Mouse (Mus musculus): ENCODE measurements at regions not wholly inside any gene's neighbourhood (a gene's known extent, or its start where the extent isn't known, plus 50 kb on each side); places are given as distances from the start of the nearest gene placed in this dataset.

GRCm38 (mm10) chr19:15736200-15736599 is 210.9 kb downstream of the Psat1 start:
- TF ChIP-seq CTCF (IDR thresholded peaks at IDR 0.05; ENCODE audit: borderline replicate concordance, insufficient read depth, low read depth, low read length) = no peak
- no peak for TF ChIP-seq POLR2A (IDR thresholded peaks at IDR 0.05; ENCODE audit: borderline replicate concordance, insufficient read depth, low read length)
- no peak for DNase-seq
- Histone ChIP-seq H3K4me1 (ENCODE audit: control insufficient read depth, insufficient read depth, low read length) (no peaks in the 10 kb centered on the region), H3K4me3 (replicated peaks; ENCODE audit: insufficient read depth, low read depth, low read length) (no peak overlapping the region), H3K27ac (ENCODE audit: insufficient read depth, low read length) (no peak overlapping the region), H3K27me3 (ENCODE audit: control insufficient read depth, insufficient read depth, low read length) (no peaks in the 10 kb centered on the region)
- WGBS = 92% methylated on average over 2 of the region's 2 CpGs

GRCm38 (mm10) chr19:15726785-15727406 is 220.2 kb downstream of the Psat1 start:
- Histone ChIP-seq H3K27ac (ENCODE audit: insufficient read depth, low read length) (no peak overlapping the region), H3K27me3 (ENCODE audit: control insufficient read depth, insufficient read depth, low read length) (no peaks in the 10 kb centered on the region), H3K4me1 (ENCODE audit: control insufficient read depth, insufficient read depth, low read length) (no peaks in the 10 kb centered on the region), H3K4me3 (replicated peaks; ENCODE audit: insufficient read depth, low read depth, low read length) (no peak overlapping the region)
- 8% methylated on average over 13 of the region's 13 CpGs for WGBS
- TF ChIP-seq CTCF (IDR thresholded peaks at IDR 0.05; ENCODE audit: borderline replicate concordance, insufficient read depth, low read depth, low read length) = no peak
- no peak for TF ChIP-seq POLR2A (IDR thresholded peaks at IDR 0.05; ENCODE audit: borderline replicate concordance, insufficient read depth, low read length)
- DNase-seq = no peak

- Histone ChIP-seq H3K4me1 (ENCODE audit: control insufficient read depth, insufficient read depth, low read length) (no peaks in the 10 kb centered on the region), H3K4me3 (replicated peaks; ENCODE audit: insufficient read depth, low read depth, low read length) (no peak overlapping the region), H3K27ac (ENCODE audit: insufficient read depth, low read length) (no peak overlapping the region), H3K27me3 (ENCODE audit: control insufficient read depth, insufficient read depth, low read length) (no peaks in the 10 kb centered on the region)
- no peak for TF ChIP-seq POLR2A (IDR thresholded peaks at IDR 0.05; ENCODE audit: borderline replicate concordance, insufficient read depth, low read length)
- 35% methylated on average over 3 of the region's 3 CpGs for whole genome bisulfite sequencing
- DNase-seq = no peak
These were observed 254.6 kb downstream of the Psat1 start for GRCm38 (mm10) chr19:15692379-15693023.

- WGBS = 35% methylated on average over 6 of the region's 6 CpGs
- DNase-seq = peak in 1 of 2 experiments; percentile 40
- TF ChIP-seq CTCF (IDR thresholded peaks at IDR 0.05; ENCODE audit: borderline replicate concordance, insufficient read depth, low read depth, low read length) (no peak), POLR2A (IDR thresholded peaks at IDR 0.05; ENCODE audit: borderline replicate concordance, insufficient read depth, low read length) (no peak)
- no peaks in the 10 kb centered on the region; the same call in 1 of the 2 replicates for H3K27me3 ChIP-seq (ENCODE audit: control insufficient read depth, insufficient read depth, low read length)
- no peak overlapping the region for H3K27ac ChIP-seq (ENCODE audit: insufficient read depth, low read length)
- peaks cover 3% of the 10 kb centered on the region for H3K4me1 ChIP-seq (ENCODE audit: control insufficient read depth, insufficient read depth, low read length)
- no peak overlapping the region for H3K4me3 ChIP-seq (replicated peaks; ENCODE audit: insufficient read depth, low read depth, low read length)
These were observed 277.1 kb downstream of the Psat1 start for GRCm38 (mm10) chr19:15669996-15670395.

GRCm38 (mm10) chr19:15669541-15669940 is 277.6 kb downstream of the Psat1 start:
- Histone ChIP-seq H3K4me3 (replicated peaks; ENCODE audit: insufficient read depth, low read depth, low read length) (no peak overlapping the region), H3K27me3 (ENCODE audit: control insufficient read depth, insufficient read depth, low read length) (no peaks in the 10 kb centered on the region; the same call in 1 of the 2 replicates), H3K27ac (ENCODE audit: insufficient read depth, low read length) (no peak overlapping the region), H3K4me1 (ENCODE audit: control insufficient read depth, insufficient read depth, low read length) (peaks cover 3% of the 10 kb centered on the region)
- DNase-seq = peak in 1 of 2 experiments; percentile 8
- WGBS = 37% methylated on average over 7 of the region's 7 CpGs
- TF ChIP-seq POLR2A (IDR thresholded peaks at IDR 0.05; ENCODE audit: borderline replicate concordance, insufficient read depth, low read length) (no peak), CTCF (IDR thresholded peaks at IDR 0.05; ENCODE audit: borderline replicate concordance, insufficient read depth, low read depth, low read length) (no peak)

- peaks cover 3% of the 10 kb centered on the region for H3K4me1 ChIP-seq (ENCODE audit: control insufficient read depth, insufficient read depth, low read length)
- no peak for TF ChIP-seq POLR2A (IDR thresholded peaks at IDR 0.05; ENCODE audit: borderline replicate concordance, insufficient read depth, low read length)
- no peak for TF ChIP-seq CTCF (IDR thresholded peaks at IDR 0.05; ENCODE audit: borderline replicate concordance, insufficient read depth, low read depth, low read length)
- H3K27ac ChIP-seq (ENCODE audit: insufficient read depth, low read length) = no peak overlapping the region
- no peak for DNase-seq
- H3K27me3 ChIP-seq (ENCODE audit: control insufficient read depth, insufficient read depth, low read length) = no peaks in the 10 kb centered on the region; the same call in 1 of the 2 replicates
- H3K4me3 ChIP-seq (replicated peaks; ENCODE audit: insufficient read depth, low read depth, low read length) = no peak overlapping the region
These were observed 278.5 kb downstream of the Psat1 start for GRCm38 (mm10) chr19:15668624-15669016.

GRCm38 (mm10) chr19:15667889-15668623 is 279.1 kb downstream of the Psat1 start:
- no peak for TF ChIP-seq POLR2A (IDR thresholded peaks at IDR 0.05; ENCODE audit: borderline replicate concordance, insufficient read depth, low read length)
- no peak for TF ChIP-seq CTCF (IDR thresholded peaks at IDR 0.05; ENCODE audit: borderline replicate concordance, insufficient read depth, low read depth, low read length)
- DNase-seq = peak; percentile 47 to 65
- no peak overlapping the region for H3K4me3 ChIP-seq (replicated peaks; ENCODE audit: insufficient read depth, low read depth, low read length)

More at GRCm38 (mm10) chr19:15667889-15668623, 279.1 kb downstream of the Psat1 start:
- H3K4me1 ChIP-seq (ENCODE audit: control insufficient read depth, insufficient read depth, low read length) = peaks cover 3% of the 10 kb centered on the region
- 42% methylated on average over 13 of the region's 13 CpGs for WGBS
- no peak overlapping the region for H3K27ac ChIP-seq (ENCODE audit: insufficient read depth, low read length)
- H3K27me3 ChIP-seq (ENCODE audit: control insufficient read depth, insufficient read depth, low read length) = no peaks in the 10 kb centered on the region; the same call in 1 of the 2 replicates

All from cerebellum, adult 2 months (tissue).